In genomic region chr17:12225227-12225626, GRCm38 (mm10) we compare ENCODE assay signal across 20 mouse cellular contexts.
DNase-seq lines count a peak whose midpoint lies in the region; ATAC-seq and TF ChIP-seq lines count a peak whose summit lies in the region.
"Had no signal": no experiment of that assay in that cellular context is flagged by ENCODE, and none has a peak within 500 bp of the region (broad histone marks: within the 10 kb centered on the region; RNA-seq: fewer than 3 reads in every experiment).

No protein-coding gene starts in this region.

- no peak overlapping the region for H3K4me2 ChIP-seq in forebrain, embryonic 13.5 days
- H3K4me2 ChIP-seq in forebrain, embryonic 16.5 days (ENCODE audit: low read length), result no peak overlapping the region
- H3K4me2 ChIP-seq in intestine, postnatal 0 days (replicated peaks; ENCODE audit: low read depth), result no peak overlapping the region
- H3K4me2 ChIP-seq in intestine, embryonic 16.5 days (ENCODE audit: low read depth, low read length), result no peak overlapping the region
- H3K4me2 ChIP-seq in midbrain, embryonic 11.5 days, result no peak overlapping the region
- no peak overlapping the region for H3K4me2 ChIP-seq in midbrain, embryonic 16.5 days (ENCODE audit: low read length)
- H3K4me2 ChIP-seq: forebrain, embryonic 12.5 days; heart, embryonic 13.5 days; hindbrain, embryonic 15.5 days; liver, embryonic 11.5 days; lung, embryonic 15.5 days had no signal

- H3K27ac ChIP-seq in forebrain, embryonic 13.5 days, result no peak overlapping the region
- H3K27ac ChIP-seq in forebrain, embryonic 16.5 days (ENCODE audit: low read length), result no peak overlapping the region
- H3K27ac ChIP-seq in intestine, postnatal 0 days (ENCODE audit: low read depth, low read length), result no peak overlapping the region
- no peak overlapping the region for H3K27ac ChIP-seq in intestine, embryonic 16.5 days (ENCODE audit: low read length)
- H3K27ac ChIP-seq in midbrain, embryonic 11.5 days (ENCODE audit: low read depth, low read length), result no peak overlapping the region
- no peak overlapping the region for H3K27ac ChIP-seq in midbrain, embryonic 16.5 days (ENCODE audit: low read length)
- H3K27ac ChIP-seq in cortical plate, adult 2 months (ENCODE audit: insufficient read depth, low read length), result no peak overlapping the region
- H3K27ac ChIP-seq: forebrain, embryonic 12.5 days; heart, embryonic 13.5 days; hindbrain, embryonic 15.5 days; limb, embryonic 10.5 days; lung, embryonic 15.5 days had no signal

- H3K9me3 ChIP-seq in forebrain, embryonic 13.5 days (replicated peaks), result no peaks in the 10 kb centered on the region
- H3K9me3 ChIP-seq in forebrain, embryonic 16.5 days (ENCODE audit: control insufficient read depth, low read length), result no peaks in the 10 kb centered on the region
- no peaks in the 10 kb centered on the region for H3K9me3 ChIP-seq in intestine, postnatal 0 days (ENCODE audit: control insufficient read depth)
- H3K9me3 ChIP-seq in intestine, embryonic 16.5 days (ENCODE audit: control insufficient read depth, low read length), result no peaks in the 10 kb centered on the region
- no peaks in the 10 kb centered on the region for H3K9me3 ChIP-seq in midbrain, embryonic 11.5 days (ENCODE audit: control insufficient read depth, low read length)
- H3K9me3 ChIP-seq in midbrain, embryonic 16.5 days (replicated peaks; ENCODE audit: control insufficient read depth, low read length, poor library complexity, severe bottlenecking), result no peaks in the 10 kb centered on the region
- H3K9me3 ChIP-seq: forebrain, embryonic 12.5 days; heart, embryonic 13.5 days; hindbrain, embryonic 15.5 days; limb, embryonic 10.5 days; lung, embryonic 15.5 days had no signal

- no peak for ATAC-seq in forebrain, embryonic 13.5 days
- no peak for ATAC-seq in forebrain, embryonic 16.5 days
- ATAC-seq in intestine, postnatal 0 days, result no peak
- ATAC-seq in intestine, embryonic 16.5 days, result no peak
- no peak for ATAC-seq in midbrain, embryonic 11.5 days (ENCODE audit: low FRiP score)
- no peak for ATAC-seq in midbrain, embryonic 16.5 days

- H3K27me3 ChIP-seq in forebrain, embryonic 13.5 days, result no peaks in the 10 kb centered on the region
- no peaks in the 10 kb centered on the region for H3K27me3 ChIP-seq in forebrain, embryonic 16.5 days (replicated peaks; ENCODE audit: control insufficient read depth, insufficient read depth, low read length)
- no peaks in the 10 kb centered on the region for H3K27me3 ChIP-seq in intestine, postnatal 0 days (replicated peaks; ENCODE audit: control insufficient read depth, insufficient read depth, low read length)
- H3K27me3 ChIP-seq in intestine, embryonic 16.5 days (replicated peaks; ENCODE audit: control insufficient read depth, insufficient read depth, low read length), result no peaks in the 10 kb centered on the region
- H3K27me3 ChIP-seq in midbrain, embryonic 11.5 days (ENCODE audit: control insufficient read depth, insufficient read depth, low read length), result no peaks in the 10 kb centered on the region
- no peaks in the 10 kb centered on the region for H3K27me3 ChIP-seq in midbrain, embryonic 16.5 days (ENCODE audit: control insufficient read depth, insufficient read depth, low read depth, low read length)
- H3K27me3 ChIP-seq: forebrain, embryonic 12.5 days; heart, embryonic 13.5 days; hindbrain, embryonic 15.5 days; lung, embryonic 15.5 days had no signal

- peaks cover 54% of the 10 kb centered on the region for H3K36me3 ChIP-seq in forebrain, embryonic 13.5 days (ENCODE audit: poor library complexity, severe bottlenecking)
- peaks cover 4% of the 10 kb centered on the region; the same call in 1 of the 2 replicates for H3K36me3 ChIP-seq in forebrain, embryonic 16.5 days (ENCODE audit: control insufficient read depth, insufficient read depth)
- peaks cover 57% of the 10 kb centered on the region for H3K36me3 ChIP-seq in intestine, postnatal 0 days (ENCODE audit: control insufficient read depth, insufficient read depth)
- peaks cover 8% of the 10 kb centered on the region for H3K36me3 ChIP-seq in intestine, embryonic 16.5 days (ENCODE audit: control insufficient read depth, insufficient read depth, low read length)
- H3K36me3 ChIP-seq in midbrain, embryonic 11.5 days (ENCODE audit: control insufficient read depth, insufficient read depth, low read length), result peaks cover 2% of the 10 kb centered on the region
- peaks cover 18% of the 10 kb centered on the region for H3K36me3 ChIP-seq in midbrain, embryonic 16.5 days (ENCODE audit: control insufficient read depth, insufficient read depth, low read length)

- H3K4me3 ChIP-seq in forebrain, embryonic 13.5 days, result no peak overlapping the region
- H3K4me3 ChIP-seq in forebrain, embryonic 16.5 days (replicated peaks; ENCODE audit: low read length), result no peak overlapping the region
- no peak overlapping the region for H3K4me3 ChIP-seq in intestine, postnatal 0 days (ENCODE audit: low read depth, low read length)
- H3K4me3 ChIP-seq in intestine, embryonic 16.5 days (ENCODE audit: low read length), result no peak overlapping the region
- H3K4me3 ChIP-seq in midbrain, embryonic 11.5 days (ENCODE audit: low read depth, low read length), result no peak overlapping the region
- no peak overlapping the region for H3K4me3 ChIP-seq in midbrain, embryonic 16.5 days (ENCODE audit: low read depth, low read length)
- H3K4me3 ChIP-seq in cortical plate, adult 2 months (ENCODE audit: insufficient read depth, low read length), result no peak overlapping the region
- H3K4me3 ChIP-seq: forebrain, embryonic 12.5 days; heart, embryonic 13.5 days; hindbrain, embryonic 15.5 days; limb, embryonic 10.5 days; lung, embryonic 15.5 days had no signal

- peak; percentile 24 for TF ChIP-seq CTCF in intestine, postnatal 0 days (IDR thresholded peaks at IDR 0.05; ENCODE audit: low read depth)
- peak; percentile 32; the same call in 1 of the 2 replicates for TF ChIP-seq CTCF in cortical plate, adult 2 months (IDR thresholded peaks at IDR 0.05; ENCODE audit: extremely low read depth, insufficient read depth, low read length)

- 59% methylated on average over 1 of the region's 1 CpGs for WGBS in forebrain, embryonic 13.5 days
- 59% methylated on average over 1 of the region's 1 CpGs for WGBS in forebrain, embryonic 16.5 days
- 59% methylated on average over 1 of the region's 1 CpGs for WGBS in intestine, postnatal 0 days
- WGBS in intestine, embryonic 16.5 days, result 57% methylated on average over 1 of the region's 1 CpGs
- 70% methylated on average over 1 of the region's 1 CpGs for WGBS in midbrain, embryonic 11.5 days
- 55% methylated on average over 1 of the region's 1 CpGs for WGBS in midbrain, embryonic 16.5 days

- TF ChIP-seq POLR2A in cortical plate, adult 2 months (IDR thresholded peaks at IDR 0.05; ENCODE audit: extremely low read depth, insufficient read depth, low read length), result no peak

- H3K9ac ChIP-seq in forebrain, embryonic 13.5 days, result peak overlapping the region; percentile 12; the same call in 1 of the 2 replicates
- no peak overlapping the region for H3K9ac ChIP-seq in forebrain, embryonic 16.5 days (replicated peaks; ENCODE audit: low read depth, low read length)
- H3K9ac ChIP-seq in intestine, postnatal 0 days (ENCODE audit: low read depth, low read length), result no peak overlapping the region
- H3K9ac ChIP-seq in intestine, embryonic 16.5 days (ENCODE audit: low read depth, low read length), result no peak overlapping the region
- H3K9ac ChIP-seq in midbrain, embryonic 11.5 days (ENCODE audit: low read length), result no peak overlapping the region
- H3K9ac ChIP-seq in midbrain, embryonic 16.5 days (ENCODE audit: low read depth, low read length), result no peak overlapping the region
- H3K9ac ChIP-seq: forebrain, embryonic 12.5 days; heart, embryonic 13.5 days; hindbrain, embryonic 15.5 days; lung, embryonic 15.5 days had no signal

- peak; percentile 78 for DNase-seq in midbrain, embryonic 11.5 days (ENCODE audit: low spot score, missing footprints)
- DNase-seq in adrenal gland, adult 2 months, result no peak
- DNase-seq: B cell, adult 2 months; kidney, adult 18-20 months; kidney, postnatal 14 days; midbrain, embryonic 14.5 days; right cerebral cortex, postnatal 14 days; thymus, adult 18-20 months had no signal

- peaks cover 9% of the 10 kb centered on the region; the same call in 1 of the 2 replicates for H3K4me1 ChIP-seq in forebrain, embryonic 13.5 days
- peaks cover 10% of the 10 kb centered on the region for H3K4me1 ChIP-seq in forebrain, embryonic 16.5 days (replicated peaks; ENCODE audit: control insufficient read depth, insufficient read depth, low read length)
- no peaks in the 10 kb centered on the region for H3K4me1 ChIP-seq in intestine, postnatal 0 days (replicated peaks; ENCODE audit: control insufficient read depth, insufficient read depth, low read length)
- H3K4me1 ChIP-seq in intestine, embryonic 16.5 days (ENCODE audit: control insufficient read depth, insufficient read depth, low read length), result no peaks in the 10 kb centered on the region
- H3K4me1 ChIP-seq in midbrain, embryonic 11.5 days (ENCODE audit: control insufficient read depth, insufficient read depth, low read length), result no peaks in the 10 kb centered on the region
- peaks cover 4% of the 10 kb centered on the region for H3K4me1 ChIP-seq in midbrain, embryonic 16.5 days (ENCODE audit: control insufficient read depth, insufficient read depth, low read length)
- H3K4me1 ChIP-seq in cortical plate, adult 2 months (ENCODE audit: control insufficient read depth, insufficient read depth, low read length), result peaks cover 6% of the 10 kb centered on the region
- H3K4me1 ChIP-seq: lung, embryonic 15.5 days had no signal
